Mouse (Mus musculus) hindbrain, embryonic 11.5 days (tissue): Measurements from ENCODE around the gene Fars2. TPM values are rescaled to one million over a fixed set of nuclear protein-coding genes. Genes with fewer than 3 reads are reported as not detected.
A peak's percentile ranks its signal among the peaks of the same experiment; 100 is the strongest.

Experiments used
- ATAC-seq: fragments of 200-750 bp; cut with Nextera tagmentation; 2 replicates; pipeline ENCODE4 v1.8.0; 2017; ENCODE audit warnings: mild to moderate bottlenecking, moderate TSS enrichment, moderate library complexity; ENCODE audit not compliant: low FRiP score
- DNase-seq: peaks from one replicate; pipeline ENCODE4 v3.0.0-alpha.2; 2015; ENCODE audit warnings: low spot score
- H3K27ac ChIP-seq: fragments of 300-500 bp; sonication (generic); 2 replicates; pipeline ENCODE4 v1.5.1; 2014; ENCODE audit warnings: mild to moderate bottlenecking, low read depth, low read length
- H3K27me3 ChIP-seq: fragments of 300-500 bp; sonication (generic); 2 replicates; pipeline ENCODE4 v1.6.1; 2014; ENCODE audit warnings: mild to moderate bottlenecking, low read length, moderate library complexity, mixed read lengths; ENCODE audit not compliant: control insufficient read depth, insufficient read depth
- H3K36me3 ChIP-seq: fragments of 300-500 bp; sonication (generic); 2 replicates; pipeline ENCODE4 v1.6.1; 2014; ENCODE audit warnings: mild to moderate bottlenecking, low read length, moderate library complexity, mixed read lengths; ENCODE audit not compliant: control insufficient read depth, insufficient read depth
- H3K4me1 ChIP-seq: fragments of 300-500 bp; sonication (generic); replicated peaks from 2 replicates; pipeline ENCODE4 v1.6.1; 2014; ENCODE audit warnings: low read length, mixed read lengths; ENCODE audit not compliant: control insufficient read depth, insufficient read depth
- H3K4me2 ChIP-seq: fragments of 300-500 bp; sonication (generic); replicated peaks from 2 replicates; pipeline ENCODE4 v1.6.1; 2014; ENCODE audit warnings: mild to moderate bottlenecking, low read depth, low read length
- H3K4me3 ChIP-seq: fragments of 300-500 bp; sonication (generic); 2 replicates; pipeline ENCODE4 v1.5.1; 2014; ENCODE audit warnings: low read depth, low read length
- H3K9ac ChIP-seq: fragments of 300-500 bp; sonication (generic); 2 replicates; pipeline ENCODE4 v1.6.1; 2014; ENCODE audit warnings: low read depth, low read length
- H3K9me3 ChIP-seq: fragments of 300-500 bp; sonication (generic); 2 replicates; pipeline ENCODE4 v1.6.1; 2016; ENCODE audit warnings: low read length; ENCODE audit not compliant: control insufficient read depth
- WGBS: fragments of 180-500 bp; shearing (Covaris S2); extraction: QIAGEN DNeasy Blood & Tissue Kit; methylation state at CpG from one replicate; pipeline ENCODE4 v1.1.7; 2014; 5-methylcytosine and 5-hydroxymethylcytosine counted together
- polyA plus RNA-seq: library from polyadenylated mRNA; unstranded; fragments of >200 nt; fragmentation: Nextera tagmentation; extraction: Ambion mirVana; gene quantifications from 2 replicates; pipeline ENCODE4 v1.2.1, GENCODE M21; 2014

Fars2 gene
- polyA plus RNA-seq, 1 experiment from 2014 or later: 31.1 TPM

- Histone ChIP-seq H3K9ac (no peak overlapping the region), H3K27me3 (no peaks in the 10 kb centered on the region), H3K9me3 (no peaks in the 10 kb centered on the region), H3K4me1 (no peaks in the 10 kb centered on the region), H3K4me2 (no peak overlapping the region), H3K27ac (no peak overlapping the region), H3K36me3 (no peaks in the 10 kb centered on the region), H3K4me3 (no peak overlapping the region)
- 96% methylated on average over 1 of the region's 1 CpGs for WGBS
- no peak for DNase-seq
- no peak for ATAC-seq
Measured at GRCm38 (mm10) chr13:36199288-36199687, 82.1 kb downstream of the Fars2 start.

GRCm38 (mm10) chr13:36200453-36200852 lies 83.2 kb downstream of the Fars2 start:
- DNase-seq (no peak), ATAC-seq (no peak)
- Histone ChIP-seq H3K27ac (no peak overlapping the region), H3K4me3 (no peak overlapping the region), H3K4me1 (no peaks in the 10 kb centered on the region), H3K9me3 (no peaks in the 10 kb centered on the region), H3K27me3 (no peaks in the 10 kb centered on the region), H3K9ac (no peak overlapping the region), H3K36me3 (no peaks in the 10 kb centered on the region), H3K4me2 (no peak overlapping the region)
- 89% methylated on average over 4 of the region's 4 CpGs for WGBS

- Histone ChIP-seq H3K4me1 (no peaks in the 10 kb centered on the region), H3K4me2 (no peak overlapping the region), H3K27me3 (no peaks in the 10 kb centered on the region), H3K9ac (no peak overlapping the region), H3K27ac (no peak overlapping the region), H3K4me3 (no peak overlapping the region), H3K9me3 (no peaks in the 10 kb centered on the region), H3K36me3 (no peaks in the 10 kb centered on the region)
- ATAC-seq (no peak), DNase-seq (no peak)
- 91% methylated on average over 2 of the region's 2 CpGs for WGBS
Measured at GRCm38 (mm10) chr13:36202496-36202895, 85.3 kb downstream of the Fars2 start.

- WGBS: 87% methylated on average over 6 of the region's 6 CpGs
- no peak overlapping the region for H3K9ac ChIP-seq
- H3K27ac ChIP-seq: no peak overlapping the region
- no peak overlapping the region for H3K4me3 ChIP-seq
- no peaks in the 10 kb centered on the region for H3K4me1 ChIP-seq
- no peaks in the 10 kb centered on the region for H3K36me3 ChIP-seq
- H3K4me2 ChIP-seq: no peak overlapping the region
- DNase-seq: peak; percentile 13
- H3K27me3 ChIP-seq: no peaks in the 10 kb centered on the region
- ATAC-seq: peak; percentile 35; the same call in 1 of the 2 replicates
- no peaks in the 10 kb centered on the region for H3K9me3 ChIP-seq
Measured at GRCm38 (mm10) chr13:36203014-36203413, 85.8 kb downstream of the Fars2 start.

GRCm38 (mm10) chr13:36204320-36204719 lies 87.1 kb downstream of the Fars2 start:
- Histone ChIP-seq H3K27me3 (no peaks in the 10 kb centered on the region), H3K9ac (no peak overlapping the region), H3K27ac (no peak overlapping the region), H3K4me1 (no peaks in the 10 kb centered on the region), H3K9me3 (no peaks in the 10 kb centered on the region), H3K4me2 (no peak overlapping the region), H3K36me3 (no peaks in the 10 kb centered on the region), H3K4me3 (no peak overlapping the region)
- WGBS: 86% methylated on average over 3 of the region's 3 CpGs
- DNase-seq (no peak), ATAC-seq (no peak)

- WGBS: 89% methylated on average over 3 of the region's 3 CpGs
- no peaks in the 10 kb centered on the region for H3K4me1 ChIP-seq
- ATAC-seq (no peak), DNase-seq (no peak)
- H3K4me3 ChIP-seq: no peak overlapping the region
- no peak overlapping the region for H3K4me2 ChIP-seq
- no peaks in the 10 kb centered on the region for H3K36me3 ChIP-seq
- no peak overlapping the region for H3K9ac ChIP-seq
- no peaks in the 10 kb centered on the region for H3K27me3 ChIP-seq
- no peaks in the 10 kb centered on the region for H3K9me3 ChIP-seq
- H3K27ac ChIP-seq: no peak overlapping the region
Measured at GRCm38 (mm10) chr13:36210965-36211364, 93.8 kb downstream of the Fars2 start.

- no peak for ATAC-seq
- H3K9ac ChIP-seq: no peak overlapping the region
- no peaks in the 10 kb centered on the region for H3K27me3 ChIP-seq
- no peak for DNase-seq
- no peak overlapping the region for H3K4me2 ChIP-seq
- no peaks in the 10 kb centered on the region for H3K9me3 ChIP-seq
- no peaks in the 10 kb centered on the region for H3K36me3 ChIP-seq
- no peak overlapping the region for H3K27ac ChIP-seq
- H3K4me1 ChIP-seq: no peaks in the 10 kb centered on the region
- 92% methylated on average over 4 of the region's 4 CpGs for WGBS
- H3K4me3 ChIP-seq: no peak overlapping the region
Measured at GRCm38 (mm10) chr13:36214056-36214455, 96.8 kb downstream of the Fars2 start.

- Histone ChIP-seq H3K27ac (no peak overlapping the region), H3K9me3 (no peaks in the 10 kb centered on the region), H3K27me3 (no peaks in the 10 kb centered on the region), H3K36me3 (no peaks in the 10 kb centered on the region), H3K4me3 (no peak overlapping the region), H3K4me2 (no peak overlapping the region), H3K9ac (no peak overlapping the region), H3K4me1 (no peaks in the 10 kb centered on the region)
- ATAC-seq (no peak), DNase-seq (no peak)
- WGBS: 92% methylated on average over 3 of the region's 3 CpGs
Measured at GRCm38 (mm10) chr13:36216005-36216404, 98.8 kb downstream of the Fars2 start.

- Histone ChIP-seq H3K4me2 (no peak overlapping the region), H3K9me3 (no peaks in the 10 kb centered on the region), H3K4me3 (no peak overlapping the region), H3K4me1 (no peaks in the 10 kb centered on the region), H3K27ac (no peak overlapping the region), H3K36me3 (no peaks in the 10 kb centered on the region), H3K9ac (no peak overlapping the region), H3K27me3 (no peaks in the 10 kb centered on the region)
- ATAC-seq (no peak), DNase-seq (no peak)
- WGBS: 61% methylated on average over 4 of the region's 4 CpGs
Measured at GRCm38 (mm10) chr13:36218347-36218746, 101.1 kb downstream of the Fars2 start.
